Mouse (Mus musculus) T-helper 17 cell (primary cell): ENCODE measurements around the gene Mitf.

Experiments
- in situ Hi-C, 2 experiments: fragments of 300-600 bp; cut with MboI, MseI; formaldehyde crosslinking; loops; 1 replicate in 1 of 2; 2 replicates in 1 of 2; pipeline ENCODE4 v1.15.1; 2025; ENCODE audit warnings: high pct_unique_total_duplicates in 2 of 2

Mitf gene

DNA sequence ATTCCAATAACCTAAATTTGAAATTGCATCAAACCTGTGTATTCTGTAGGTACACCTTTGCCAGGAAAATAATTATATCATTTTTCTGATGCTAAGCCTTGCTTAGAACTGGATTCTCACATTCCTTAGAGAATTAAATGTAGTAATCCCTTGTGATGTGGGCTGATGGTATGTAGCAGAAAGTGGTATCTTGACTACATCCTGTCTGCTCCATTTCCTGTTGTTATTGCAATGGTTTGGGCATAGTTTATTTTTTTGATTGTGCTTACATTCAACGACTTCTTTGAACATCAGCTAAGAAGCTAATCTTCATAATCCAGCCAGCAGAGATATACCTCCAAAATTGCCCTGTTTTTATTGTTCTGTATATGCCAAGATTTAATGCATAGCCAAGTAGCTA, 217.0 kb downstream of the Mitf start:
- in situ Hi-C loops: no loop called here

- in situ Hi-C loops: no loop called here
Measured at GRCm38 (mm10) chr6:98038513-98038912, 231.7 kb downstream of the Mitf start.

- in situ Hi-C loops: no loop called here
Measured at GRCm38 (mm10) chr6:98041795-98042194, 234.9 kb downstream of the Mitf start.

DNA sequence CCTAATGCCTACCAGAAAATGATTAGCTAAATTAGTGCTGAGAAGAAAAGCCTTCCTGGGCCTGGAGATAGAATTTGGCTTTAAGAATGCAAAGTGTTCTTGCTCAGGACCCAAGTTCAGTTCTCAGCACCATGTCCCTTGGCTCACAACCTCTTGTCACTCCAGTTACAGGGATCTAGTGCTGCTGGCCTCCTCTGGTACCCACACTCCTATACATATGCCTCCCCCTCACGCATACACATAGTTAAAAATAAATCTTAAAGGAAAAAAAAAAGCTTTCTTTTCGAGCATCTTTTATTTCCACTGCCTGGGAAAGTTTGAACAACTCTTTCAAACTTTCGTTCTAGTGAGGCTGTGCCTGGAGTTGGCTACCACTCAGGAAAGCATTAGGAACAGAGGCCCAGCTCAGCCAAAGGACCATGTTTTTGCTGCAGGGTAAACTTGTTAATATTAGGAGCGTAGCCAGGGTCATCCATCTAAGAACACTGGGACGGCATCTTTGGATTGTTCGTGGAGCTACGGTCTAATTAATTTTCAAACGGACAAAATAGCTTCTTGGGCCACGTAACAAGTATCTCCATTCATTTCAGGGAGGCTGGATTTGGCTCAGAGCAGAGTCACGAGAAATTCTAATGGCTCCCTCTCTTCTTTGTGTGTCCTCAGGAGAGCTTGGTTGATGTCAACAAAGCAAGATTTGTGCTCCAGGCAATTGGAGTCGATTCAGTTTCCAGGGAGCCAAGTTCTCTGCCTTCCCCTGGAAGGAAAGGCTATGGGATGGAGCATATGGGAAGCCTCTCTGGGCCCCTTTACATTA, 239.7 kb downstream of the Mitf start:
- in situ Hi-C loops: no loop called here

DNA sequence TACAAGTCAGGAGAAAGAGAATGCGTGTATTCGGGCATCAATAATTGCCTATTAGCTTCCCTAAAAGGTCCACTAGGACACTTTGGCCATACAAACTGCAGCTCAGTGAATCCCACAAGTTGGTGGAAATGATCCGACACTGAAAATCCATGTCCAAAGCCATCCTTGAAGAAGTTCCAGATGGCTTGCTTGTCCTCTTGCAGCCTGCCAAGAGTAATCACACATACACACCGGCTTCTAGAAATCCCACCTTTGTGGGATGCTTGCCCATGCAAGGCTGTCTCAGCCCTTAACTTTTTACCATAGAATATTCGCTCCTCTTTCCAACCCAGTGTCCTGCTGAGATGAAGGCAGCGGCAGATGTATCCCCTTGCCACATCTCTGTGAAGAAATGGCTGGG, 240.9 kb downstream of the Mitf start:
- in situ Hi-C loops: no loop called here

GRCm38 (mm10) chr6:98048671-98049438, 242.0 kb downstream of the Mitf start:
- in situ Hi-C loops: no loop called here

DNA sequence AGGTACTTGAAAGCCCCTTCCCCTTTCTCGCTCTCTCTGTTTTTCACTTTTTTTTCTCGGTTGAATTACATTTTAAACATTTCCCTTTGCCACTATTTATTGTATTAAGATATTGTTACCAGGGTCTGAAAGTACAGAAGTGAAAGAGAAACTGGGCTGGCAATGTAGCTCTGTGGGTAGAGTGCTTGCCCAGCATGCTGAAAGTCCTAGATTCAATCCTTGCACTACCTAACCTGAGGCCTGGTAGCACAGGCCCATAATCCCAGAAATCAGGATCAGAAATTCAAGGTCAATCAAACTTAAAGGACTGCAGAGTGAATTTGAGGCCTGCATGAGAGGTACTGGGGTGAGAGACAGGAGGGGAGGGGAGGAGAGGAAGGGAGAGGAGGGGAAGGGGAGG, 242.7 kb downstream of the Mitf start:
- in situ Hi-C loops: no loop called here

- in situ Hi-C loops: no loop called here
Measured at GRCm38 (mm10) chr6:98061878-98062277, 255.0 kb downstream of the Mitf start.

GRCm38 (mm10) chr6:98064926-98065325, 258.1 kb downstream of the Mitf start:
- in situ Hi-C loops: no loop called here

- in situ Hi-C loops: no loop called here
Measured at GRCm38 (mm10) chr6:98066420-98066819, 259.6 kb downstream of the Mitf start.
